8 mouse cellular contexts compared by ENCODE assay signal in genomic region chr2:60809441-60809921, GRCm38 (mm10).
DNase-seq lines count a peak whose midpoint lies in the region; ATAC-seq lines count a peak whose summit lies in the region.

No protein-coding gene starts in this region.

- no peak for DNase-seq in hindbrain, embryonic 11.5 days (ENCODE audit: low spot score)
- peak; percentile 50 for DNase-seq in CD4-positive, CD25-positive, alpha-beta regulatory T cell, adult 2 months (ENCODE audit: low read depth, low spot score)
- no peak for DNase-seq in embryonic facial prominence, embryonic 10.5 days (ENCODE audit: low spot score)
- no peak for DNase-seq in urinary bladder, postnatal 10 days (ENCODE audit: low spot score)
- DNase-seq in testis, postnatal 14 days (ENCODE audit: low spot score): no peak
- no peak for DNase-seq in urinary bladder, postnatal 36 days (ENCODE audit: low spot score in 2 of 2)

- 0 out of 2 replicates have a peak overlapping the region, but pooled peaks have one; percentile 23 for H3K27ac ChIP-seq in hindbrain, embryonic 12.5 days
- H3K27ac ChIP-seq in hindbrain, embryonic 11.5 days (ENCODE audit: low read depth, low read length): no peak overlapping the region
- peak overlapping the region; percentile 25 for H3K27ac ChIP-seq in embryonic facial prominence, embryonic 10.5 days (replicated peaks)
- H3K27ac ChIP-seq in liver, embryonic 12.5 days: peak overlapping the region; percentile 43; the same call in 1 of the 2 replicates

- no peak for ATAC-seq in hindbrain, embryonic 12.5 days (ENCODE audit: low FRiP score)
- no peak for ATAC-seq in hindbrain, embryonic 11.5 days (ENCODE audit: low FRiP score)
- ATAC-seq in liver, embryonic 12.5 days: peak; percentile 59

- no peak overlapping the region for H3K9ac ChIP-seq in hindbrain, embryonic 12.5 days
- no peak overlapping the region for H3K9ac ChIP-seq in hindbrain, embryonic 11.5 days (ENCODE audit: low read depth, low read length)
- H3K9ac ChIP-seq in liver, embryonic 12.5 days: no peak overlapping the region

- no peaks in the 10 kb centered on the region for H3K27me3 ChIP-seq in hindbrain, embryonic 12.5 days
- no peaks in the 10 kb centered on the region for H3K27me3 ChIP-seq in hindbrain, embryonic 11.5 days (ENCODE audit: control insufficient read depth, insufficient read depth, low read length)
- H3K27me3 ChIP-seq in embryonic facial prominence, embryonic 10.5 days (replicated peaks; ENCODE audit: low read depth, poor library complexity, severe bottlenecking): no peaks in the 10 kb centered on the region; the same call in 1 of the 2 replicates
- H3K27me3 ChIP-seq in liver, embryonic 12.5 days (replicated peaks): no peaks in the 10 kb centered on the region

- no peak overlapping the region for H3K4me2 ChIP-seq in hindbrain, embryonic 12.5 days (replicated peaks)
- no peak overlapping the region for H3K4me2 ChIP-seq in hindbrain, embryonic 11.5 days (replicated peaks; ENCODE audit: low read depth, low read length)
- H3K4me2 ChIP-seq in liver, embryonic 12.5 days: no peak overlapping the region

- H3K36me3 ChIP-seq in hindbrain, embryonic 12.5 days: no peaks in the 10 kb centered on the region
- no peaks in the 10 kb centered on the region for H3K36me3 ChIP-seq in hindbrain, embryonic 11.5 days (ENCODE audit: control insufficient read depth, insufficient read depth, low read length)
- H3K36me3 ChIP-seq in embryonic facial prominence, embryonic 10.5 days (replicated peaks): 0 out of 2 replicates have a peak, but pooled peaks cover 3% of the 10 kb centered on the region
- H3K36me3 ChIP-seq in liver, embryonic 12.5 days: 0 out of 2 replicates have a peak, but pooled peaks cover 4% of the 10 kb centered on the region

- H3K4me3 ChIP-seq in hindbrain, embryonic 12.5 days: no peak overlapping the region
- H3K4me3 ChIP-seq in hindbrain, embryonic 11.5 days (ENCODE audit: low read depth, low read length): no peak overlapping the region
- H3K4me3 ChIP-seq in embryonic facial prominence, embryonic 10.5 days: no peak overlapping the region
- H3K4me3 ChIP-seq in liver, embryonic 12.5 days: no peak overlapping the region

- peaks cover 11% of the 10 kb centered on the region; the same call in 1 of the 2 replicates for H3K4me1 ChIP-seq in hindbrain, embryonic 12.5 days
- no peaks in the 10 kb centered on the region for H3K4me1 ChIP-seq in hindbrain, embryonic 11.5 days (replicated peaks; ENCODE audit: control insufficient read depth, insufficient read depth, low read length)
- H3K4me1 ChIP-seq in embryonic facial prominence, embryonic 10.5 days: peaks cover 60% of the 10 kb centered on the region
- H3K4me1 ChIP-seq in liver, embryonic 12.5 days: peaks cover 41% of the 10 kb centered on the region

- no peaks in the 10 kb centered on the region for H3K9me3 ChIP-seq in hindbrain, embryonic 12.5 days (replicated peaks)
- no peaks in the 10 kb centered on the region for H3K9me3 ChIP-seq in hindbrain, embryonic 11.5 days (ENCODE audit: control insufficient read depth, low read length)
- H3K9me3 ChIP-seq in embryonic facial prominence, embryonic 10.5 days: no peaks in the 10 kb centered on the region
- H3K9me3 ChIP-seq in liver, embryonic 12.5 days (replicated peaks): no peaks in the 10 kb centered on the region

- 46% methylated on average over 7 of the region's 7 CpGs for WGBS in hindbrain, embryonic 12.5 days
- 37% methylated on average over 7 of the region's 7 CpGs for WGBS in hindbrain, embryonic 11.5 days
- 51% methylated on average over 7 of the region's 7 CpGs for WGBS in embryonic facial prominence, embryonic 10.5 days
- 62% methylated on average over 7 of the region's 7 CpGs for WGBS in liver, embryonic 12.5 days (ENCODE audit: insufficient replicate concordance)
